Mouse (Mus musculus): ENCODE data around the gene Krt81. TPM values are rescaled to one million over a fixed set of nuclear protein-coding genes. Genes with fewer than 3 reads are reported as not detected.

The Krt81 gene
- polyA plus RNA-seq, 1 experiment: not detected

DNA sequence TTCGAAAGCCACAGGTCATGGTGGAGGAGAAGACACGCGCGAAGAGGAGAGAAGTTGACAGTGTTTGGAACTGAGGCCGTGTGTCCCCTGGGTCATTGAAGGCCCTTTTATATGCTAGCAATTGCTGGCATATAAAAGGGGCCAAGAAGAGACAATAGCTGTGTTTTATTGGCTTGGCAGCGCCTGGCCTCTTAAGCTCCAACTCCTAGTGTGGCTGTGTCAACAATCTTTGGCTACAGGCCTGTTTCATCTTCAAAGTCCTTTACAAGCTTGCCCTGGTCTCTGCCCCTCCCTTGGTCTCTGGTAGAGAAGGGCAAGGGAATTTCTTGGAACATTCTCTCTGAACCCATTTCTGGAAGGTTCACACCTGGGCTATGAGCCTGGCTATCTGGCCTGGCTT lies 27.9 kb upstream of the Krt81 start, which contains the start of gene Krt83:
Gene Krt83, minus strand, starts transcription at position 82 of the 400 bp plus-strand sequence.
- DNase-seq: peak in 1 of 2 experiments; percentile 7
- no peak within 1 kb of the TSS for H3K27ac ChIP-seq (ENCODE audit: insufficient read depth, low read length)
- TF ChIP-seq CTCF (IDR thresholded peaks at IDR 0.05; ENCODE audit: borderline replicate concordance, insufficient read depth, low read depth, low read length): no peak
- no peak for TF ChIP-seq POLR2A (IDR thresholded peaks at IDR 0.05; ENCODE audit: borderline replicate concordance, insufficient read depth, low read length)
- 41% methylated on average over 6 of the region's 6 CpGs for WGBS
- no peaks in the 10 kb centered on the region for H3K4me1 ChIP-seq (ENCODE audit: control insufficient read depth, insufficient read depth, low read length)
- H3K27me3 ChIP-seq (ENCODE audit: control insufficient read depth, insufficient read depth, low read length): no peaks in the 10 kb centered on the region
- H3K4me3 ChIP-seq (replicated peaks; ENCODE audit: insufficient read depth, low read depth, low read length): no peak within 1 kb of the TSS

DNA sequence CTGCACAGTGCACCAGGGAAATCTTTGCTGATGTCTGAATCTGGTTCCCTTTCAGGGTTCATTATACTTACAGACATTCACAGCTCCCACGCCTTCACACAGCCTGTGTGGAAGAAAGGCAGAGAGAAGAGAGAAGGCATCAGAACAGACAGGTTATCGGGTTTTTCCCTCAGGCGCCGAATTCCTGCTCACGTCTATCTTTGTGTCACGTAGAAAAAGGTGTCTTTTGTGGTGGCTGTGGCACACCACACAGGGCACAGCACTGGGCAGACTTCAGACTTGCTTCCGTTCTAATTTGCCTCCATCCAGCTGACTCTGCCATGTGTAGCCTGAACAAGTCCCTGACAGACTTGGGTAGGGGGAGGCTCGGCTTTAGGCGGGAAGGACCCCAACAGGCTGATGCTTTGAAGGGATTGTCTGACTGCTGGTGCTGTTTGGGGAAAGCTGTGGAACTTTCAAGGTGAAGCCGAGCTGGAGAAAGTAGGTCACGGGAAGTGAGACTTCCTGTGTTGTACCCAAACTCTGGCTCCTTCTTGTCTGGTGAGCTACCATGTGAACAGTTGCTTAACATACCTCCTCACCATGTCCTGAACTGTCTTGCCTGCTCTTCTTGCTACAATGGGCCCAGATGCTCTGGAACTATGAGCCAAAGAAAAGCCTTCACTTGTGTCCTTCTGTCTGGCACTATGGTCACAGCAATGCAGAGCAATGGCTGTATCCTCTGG lies 22.5 kb upstream of the Krt81 start:
- no peak for DNase-seq
- Histone ChIP-seq H3K27ac (ENCODE audit: insufficient read depth, low read length) (no peak overlapping the region), H3K27me3 (ENCODE audit: control insufficient read depth, insufficient read depth, low read length) (no peaks in the 10 kb centered on the region), H3K4me3 (replicated peaks; ENCODE audit: insufficient read depth, low read depth, low read length) (no peak overlapping the region), H3K4me1 (ENCODE audit: control insufficient read depth, insufficient read depth, low read length) (no peaks in the 10 kb centered on the region)
- no peak for TF ChIP-seq CTCF (IDR thresholded peaks at IDR 0.05; ENCODE audit: borderline replicate concordance, insufficient read depth, low read depth, low read length)
- TF ChIP-seq POLR2A (IDR thresholded peaks at IDR 0.05; ENCODE audit: borderline replicate concordance, insufficient read depth, low read length): no peak
- 88% methylated on average over 11 of the region's 11 CpGs for WGBS

- 89% methylated on average over 1 of the region's 1 CpGs for WGBS
- H3K4me1 ChIP-seq (ENCODE audit: control insufficient read depth, insufficient read depth, low read length): no peaks in the 10 kb centered on the region
Measured at GRCm38 (mm10) chr15:101484939-101485338, 21.4 kb upstream of the Krt81 start.

GRCm38 (mm10) chr15:101483646-101484045 lies 20.1 kb upstream of the Krt81 start:
- Histone ChIP-seq H3K27ac (ENCODE audit: insufficient read depth, low read length) (no peak overlapping the region), H3K4me3 (replicated peaks; ENCODE audit: insufficient read depth, low read depth, low read length) (no peak overlapping the region), H3K4me1 (ENCODE audit: control insufficient read depth, insufficient read depth, low read length) (no peaks in the 10 kb centered on the region; the same call in 1 of the 2 replicates), H3K27me3 (ENCODE audit: control insufficient read depth, insufficient read depth, low read length) (no peaks in the 10 kb centered on the region)
- no peak for DNase-seq
- TF ChIP-seq CTCF (IDR thresholded peaks at IDR 0.05; ENCODE audit: borderline replicate concordance, insufficient read depth, low read depth, low read length) (no peak), POLR2A (IDR thresholded peaks at IDR 0.05; ENCODE audit: borderline replicate concordance, insufficient read depth, low read length) (no peak)
- WGBS: 88% methylated on average over 1 of the region's 1 CpGs

More at GRCm38 (mm10) chr15:101484939-101485338, 21.4 kb upstream of the Krt81 start:
- TF ChIP-seq POLR2A (IDR thresholded peaks at IDR 0.05; ENCODE audit: borderline replicate concordance, insufficient read depth, low read length) (no peak), CTCF (IDR thresholded peaks at IDR 0.05; ENCODE audit: borderline replicate concordance, insufficient read depth, low read depth, low read length) (no peak)
- DNase-seq: no peak
- Histone ChIP-seq H3K27ac (ENCODE audit: insufficient read depth, low read length) (no peak overlapping the region), H3K4me3 (replicated peaks; ENCODE audit: insufficient read depth, low read depth, low read length) (no peak overlapping the region), H3K27me3 (ENCODE audit: control insufficient read depth, insufficient read depth, low read length) (no peaks in the 10 kb centered on the region)

DNA sequence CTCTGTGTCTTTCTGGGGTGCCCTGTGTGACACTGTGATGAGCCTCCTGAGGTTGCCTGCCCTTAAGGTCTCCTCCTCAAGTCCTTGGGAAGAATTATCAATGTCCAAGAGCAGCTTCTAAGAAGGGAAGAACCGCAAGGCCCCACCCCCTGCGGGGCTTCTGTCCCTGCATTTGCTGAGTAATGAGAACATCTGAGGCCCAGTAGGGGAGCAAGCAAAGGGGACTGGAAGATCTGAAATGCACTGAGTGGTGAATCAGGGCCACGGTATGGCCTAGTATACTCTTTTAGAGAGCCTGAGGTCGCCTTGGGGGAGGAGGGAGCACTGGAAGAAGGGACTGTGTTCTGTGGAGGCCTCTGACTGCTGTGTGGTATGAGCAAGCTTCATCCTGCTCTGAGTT lies 18.5 kb upstream of the Krt81 start:
- DNase-seq: no peak
- no peak overlapping the region for H3K27ac ChIP-seq (ENCODE audit: insufficient read depth, low read length)
- H3K27me3 ChIP-seq (ENCODE audit: control insufficient read depth, insufficient read depth, low read length): no peaks in the 10 kb centered on the region
- TF ChIP-seq CTCF (IDR thresholded peaks at IDR 0.05; ENCODE audit: borderline replicate concordance, insufficient read depth, low read depth, low read length) (no peak), POLR2A (IDR thresholded peaks at IDR 0.05; ENCODE audit: borderline replicate concordance, insufficient read depth, low read length) (no peak)
- H3K4me1 ChIP-seq (ENCODE audit: control insufficient read depth, insufficient read depth, low read length): no peaks in the 10 kb centered on the region; the same call in 1 of the 2 replicates
- H3K4me3 ChIP-seq (replicated peaks; ENCODE audit: insufficient read depth, low read depth, low read length): no peak overlapping the region
- 44% methylated on average over 4 of the region's 4 CpGs for WGBS

DNA sequence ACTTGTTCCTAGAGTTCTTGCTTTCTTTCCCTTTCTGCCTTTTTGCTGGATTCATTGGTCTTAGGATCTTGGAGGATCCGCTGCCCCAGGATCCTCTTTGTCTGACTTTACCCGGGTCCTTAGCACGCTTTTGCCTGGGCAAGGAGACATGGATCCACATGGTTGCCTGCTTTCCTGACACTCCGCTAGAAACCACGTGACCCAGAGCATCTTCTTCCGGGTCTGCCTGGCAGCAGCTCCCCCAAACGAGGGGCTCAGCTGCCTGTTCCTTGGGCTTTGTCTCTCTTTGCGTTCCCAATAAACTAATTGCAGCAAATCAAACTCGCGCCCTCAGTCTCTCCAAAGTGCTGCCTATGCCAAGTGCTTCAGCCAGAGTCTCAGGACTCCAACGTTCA lies 16.1 kb upstream of the Krt81 start:
- TF ChIP-seq CTCF (IDR thresholded peaks at IDR 0.05; ENCODE audit: borderline replicate concordance, insufficient read depth, low read depth, low read length) (no peak), POLR2A (IDR thresholded peaks at IDR 0.05; ENCODE audit: borderline replicate concordance, insufficient read depth, low read length) (no peak)
- no peak overlapping the region for H3K4me3 ChIP-seq (replicated peaks; ENCODE audit: insufficient read depth, low read depth, low read length)
- WGBS: 26% methylated on average over 11 of the region's 11 CpGs

DNA sequence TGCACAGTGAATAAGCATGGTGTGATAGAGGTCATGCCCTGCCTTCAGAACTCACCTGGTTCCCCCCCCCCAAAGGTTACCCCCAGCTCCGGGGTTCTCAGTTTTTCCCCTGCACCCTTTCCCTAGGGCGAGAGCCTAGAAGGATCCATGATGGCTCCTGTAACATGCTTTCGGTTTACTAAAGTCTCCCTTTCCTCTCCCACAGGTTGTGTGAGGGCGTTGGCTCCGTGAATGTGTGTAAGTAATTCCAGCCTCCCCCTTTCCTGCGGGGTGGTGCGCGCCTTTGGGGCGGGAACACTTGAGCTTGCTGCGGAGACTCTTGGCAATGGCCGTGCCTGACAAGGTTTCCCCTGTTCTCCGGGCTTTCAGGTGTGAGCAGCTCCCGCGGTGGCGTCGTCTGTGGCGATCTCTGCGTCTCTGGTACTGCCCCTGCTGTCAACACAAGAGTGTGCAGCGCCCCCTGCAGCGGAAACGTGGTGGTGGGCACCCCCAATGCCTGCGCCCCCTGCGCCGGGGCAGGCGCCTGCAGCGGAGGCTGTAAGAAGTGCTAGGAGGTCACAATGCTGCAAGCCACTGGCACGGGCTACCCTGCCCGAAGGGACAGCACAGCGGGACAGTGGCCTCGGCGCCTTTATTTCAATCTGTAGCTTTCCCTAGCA lies 15.6 kb upstream of the Krt81 start:
- Histone ChIP-seq H3K27me3 (ENCODE audit: control insufficient read depth, insufficient read depth, low read length) (no peaks in the 10 kb centered on the region), H3K4me1 (ENCODE audit: control insufficient read depth, insufficient read depth, low read length) (no peaks in the 10 kb centered on the region; the same call in 1 of the 2 replicates), H3K4me3 (replicated peaks; ENCODE audit: insufficient read depth, low read depth, low read length) (peak overlapping the region; percentile 39), H3K27ac (ENCODE audit: insufficient read depth, low read length) (no peak overlapping the region)
- WGBS: 7% methylated on average over 31 of the region's 31 CpGs
- DNase-seq: peak; percentile 33 to 36
- TF ChIP-seq POLR2A (IDR thresholded peaks at IDR 0.05; ENCODE audit: borderline replicate concordance, insufficient read depth, low read length) (no peak), CTCF (IDR thresholded peaks at IDR 0.05; ENCODE audit: borderline replicate concordance, insufficient read depth, low read depth, low read length) (peak; percentile 45; the same call in 1 of the 2 replicates)

More for the DNA sequence above, 16.1 kb upstream of the Krt81 start:
- no peaks in the 10 kb centered on the region for H3K27me3 ChIP-seq (ENCODE audit: control insufficient read depth, insufficient read depth, low read length)
- H3K27ac ChIP-seq (ENCODE audit: insufficient read depth, low read length): no peak overlapping the region
- no peaks in the 10 kb centered on the region; the same call in 1 of the 2 replicates for H3K4me1 ChIP-seq (ENCODE audit: control insufficient read depth, insufficient read depth, low read length)
- DNase-seq: no peak

All from cerebellum, adult 2 months (tissue).